Mouse (Mus musculus) G1E (cell line): ENCODE data around the gene Atg7.

Experiments
- CTCF ChIP-seq: IDR thresholded peaks from 2 replicates; pipeline ENCODE4 v1.5.1; 2012; ENCODE audit warnings: low read depth, low read length, inconsistent platforms, mixed read lengths
- GATA1 ChIP-seq: IDR thresholded peaks from 2 replicates; pipeline ENCODE4 v1.6.1; 2012; ENCODE audit warnings: borderline replicate concordance, low read length, inconsistent platforms, mixed read lengths
- GATA2 ChIP-seq: IDR thresholded peaks from 2 replicates; pipeline ENCODE4 v1.6.1; 2012; ENCODE audit warnings: low read depth, low read length, inconsistent platforms, borderline replicate concordance
- TAL1 ChIP-seq: conservative IDR thresholded peaks from 2 replicates; pipeline ENCODE4 v1.6.1; 2012; ENCODE audit warnings: low read depth, low read length, inconsistent platforms, mixed read lengths

DNA sequence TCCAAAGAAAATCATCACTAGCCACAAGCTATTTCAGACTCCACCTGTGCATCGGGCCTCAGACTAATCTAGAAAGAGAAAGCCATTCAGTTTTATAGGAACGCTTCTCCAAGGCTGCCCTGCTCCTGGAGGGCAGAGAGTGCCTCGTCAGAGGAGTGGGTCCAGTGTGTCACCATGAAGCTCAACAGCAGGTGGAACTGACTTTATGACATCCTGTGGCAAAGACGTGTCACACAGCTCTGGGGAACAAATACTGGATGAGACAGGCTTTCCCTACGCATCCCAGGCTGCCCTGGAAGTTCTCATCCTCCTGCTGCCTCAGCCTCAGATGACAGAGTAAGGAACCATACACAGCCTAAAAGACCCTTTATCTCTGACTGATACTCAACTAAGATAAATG lies 263.3 kb downstream of the Atg7 start:
- TF ChIP-seq CTCF, result no peak
- TF ChIP-seq GATA1, result no peak
- TF ChIP-seq GATA2, result no peak
- no peak for TF ChIP-seq TAL1
